Mouse (Mus musculus) adrenal gland, postnatal 36 days (tissue): ENCODE results near the gene Med8. TPM values are rescaled to one million over a fixed set of nuclear protein-coding genes. Genes with fewer than 3 reads are reported as not detected.

Experiments
- total RNA-seq, 2 experiments: library from RNA; stranded (reverse); gene quantifications; 2 replicates each; pipeline ENCODE4 v1.2.3; 2021

Gene Med8
- total RNA-seq, 2 experiments from 2014 or later: 69.6 to 74.0 TPM

Other genes with a start within 250 kb of the Med8 start
- gene Kdm4a, start 229.3 kb upstream of the Med8 start, total RNA-seq: 10 to 100 TPM; 35.7 to 43.4 TPM
- 10 to 100 TPM; 47.2 to 91.8 TPM for gene Ptprf, start 117.9 kb upstream of the Med8 start, total RNA-seq
- 10 to 100 TPM; 20.0 to 21.6 TPM for gene Szt2, start 64 bp upstream of the Med8 start, total RNA-seq
- gene Elovl1, start 18.8 kb downstream of the Med8 start, total RNA-seq: 100 to 1,000 TPM in 1 of 2 experiments, 10 to 100 TPM in 1; 91.2 to 115 TPM
- 1 to 10 TPM; 7.6 to 8.5 TPM for gene Cdc20, start 28.0 kb downstream of the Med8 start, total RNA-seq
- gene Mpl, start 48.2 kb downstream of the Med8 start, total RNA-seq: under 1 TPM in 1 of 2 experiments, not detected in 1; 0.13 TPM
- 10 to 100 TPM; 31.9 to 61.4 TPM for gene Tie1, start 80.7 kb downstream of the Med8 start, total RNA-seq
- not detected for gene 2610528J11Rik, start 117.7 kb downstream of the Med8 start, total RNA-seq
- gene Tmem125, start 134.7 kb downstream of the Med8 start, total RNA-seq: not detected
- not detected for gene Cfap57, start 211.4 kb downstream of the Med8 start, total RNA-seq
- gene Ebna1bp2, start 211.5 kb downstream of the Med8 start, total RNA-seq: 10 to 100 TPM; 82.2 to 94.1 TPM
- gene Olfr62, start 249.6 kb downstream of the Med8 start, total RNA-seq: not detected